Mouse (Mus musculus): ENCODE results near the gene Akip1. TPM values are rescaled to one million over a fixed set of nuclear protein-coding genes. Genes with fewer than 3 reads are reported as not detected.

The Akip1 gene
- polyA plus RNA-seq, 1 experiment from 2014 or later: 38.3 TPM

- Histone ChIP-seq H3K36me3 (peaks cover 7% of the 10 kb centered on the region), H3K27me3 (replicated peaks) (no peaks in the 10 kb centered on the region), H3K27ac (peak overlapping the region; percentile 92), H3K9me3 (no peaks in the 10 kb centered on the region), H3K4me2 (peak overlapping the region; percentile 92), H3K4me3 (replicated peaks) (peak overlapping the region; percentile 92), H3K9ac (peak overlapping the region; percentile 81), H3K4me1 (peaks cover 5% of the 10 kb centered on the region)
- WGBS: 2% methylated on average over 13 of the region's 13 CpGs
- ATAC-seq (ENCODE audit: insufficient read depth, low FRiP score, low read depth): no peak; the same call in 1 of the 2 replicates
Measured at GRCm38 (mm10) chr7:109751427-109752007, 48.0 kb downstream of the Akip1 start.

GRCm38 (mm10) chr7:109752008-109752925 is 48.8 kb downstream of the Akip1 start, which contains the start of gene Tmem9b:
Gene Tmem9b, minus strand, starts transcription at chr7:109752875.
- Histone ChIP-seq H3K36me3 (peaks cover 7% of the 10 kb centered on the region), H3K4me3 (replicated peaks) (peak within 1 kb of the TSS; percentile 92), H3K4me2 (peak within 1 kb of the TSS; percentile 92), H3K27ac (peak within 1 kb of the TSS; percentile 92), H3K9ac (peak within 1 kb of the TSS; percentile 81), H3K27me3 (replicated peaks) (no peaks in the 10 kb centered on the region), H3K4me1 (peaks cover 5% of the 10 kb centered on the region), H3K9me3 (no peaks in the 10 kb centered on the region)
- ATAC-seq (ENCODE audit: insufficient read depth, low FRiP score, low read depth): peak; percentile 86
- under 1% methylated on average over 72 of the region's 74 CpGs for WGBS

GRCm38 (mm10) chr7:109754034-109754433 is 50.5 kb downstream of the Akip1 start:
- WGBS: 87% methylated on average over 8 of the region's 8 CpGs
- H3K4me2 ChIP-seq: no peak overlapping the region

GRCm38 (mm10) chr7:109756291-109756690 is 52.8 kb downstream of the Akip1 start:
- peaks cover 5% of the 10 kb centered on the region for H3K4me1 ChIP-seq
- H3K4me3 ChIP-seq (replicated peaks): no peak overlapping the region
- H3K9ac ChIP-seq: no peak overlapping the region
- ATAC-seq (ENCODE audit: insufficient read depth, low FRiP score, low read depth): no peak
- no peak overlapping the region for H3K4me2 ChIP-seq
- no peaks in the 10 kb centered on the region for H3K9me3 ChIP-seq
- WGBS: 88% methylated on average over 3 of the region's 3 CpGs
- H3K27me3 ChIP-seq (replicated peaks): no peaks in the 10 kb centered on the region
- H3K36me3 ChIP-seq: no peaks in the 10 kb centered on the region
- no peak overlapping the region for H3K27ac ChIP-seq

More at GRCm38 (mm10) chr7:109754034-109754433, 50.5 kb downstream of the Akip1 start:
- Histone ChIP-seq H3K36me3 (peaks cover 5% of the 10 kb centered on the region), H3K9me3 (no peaks in the 10 kb centered on the region), H3K9ac (no peak overlapping the region), H3K4me1 (peaks cover 5% of the 10 kb centered on the region), H3K4me3 (replicated peaks) (no peak overlapping the region), H3K27me3 (replicated peaks) (no peaks in the 10 kb centered on the region), H3K27ac (no peak overlapping the region)
- no peak for ATAC-seq (ENCODE audit: insufficient read depth, low FRiP score, low read depth)

Other genes with a start within 250 kb of the Akip1 start
- gene Trim66, start 195.6 kb upstream of the Akip1 start, polyA plus RNA-seq (2015; fragmentation: Nextera tagmentation; extraction: Ambion mirVana): 0.03 TPM in 1 of 2 replicates, not detected in the other
- 130 and 138 TPM in 2 replicates for gene Rpl27a, start 184.5 kb upstream of the Akip1 start, polyA plus RNA-seq (2015; fragmentation: Nextera tagmentation; extraction: Ambion mirVana)
- gene St5, start 85 bp upstream of the Akip1 start, polyA plus RNA-seq (2015; fragmentation: Nextera tagmentation; extraction: Ambion mirVana): 58.7 and 71.6 TPM in 2 replicates
- 0.21 and 0.33 TPM in 2 replicates for gene BC051019, start 20.2 kb downstream of the Akip1 start, polyA plus RNA-seq (2015; fragmentation: Nextera tagmentation; extraction: Ambion mirVana)
- gene Ascl3, start 28.0 kb downstream of the Akip1 start, polyA plus RNA-seq (2015; fragmentation: Nextera tagmentation; extraction: Ambion mirVana): 0.33 TPM in 1 of 2 replicates, not detected in the other
- 64.8 and 66.2 TPM in 2 replicates for gene Tmem9b, start 49.2 kb downstream of the Akip1 start, polyA plus RNA-seq (2015; fragmentation: Nextera tagmentation; extraction: Ambion mirVana)
- 0.95 and 1.5 TPM in 2 replicates for gene Nrip3, start 78.3 kb downstream of the Akip1 start, polyA plus RNA-seq (2015; fragmentation: Nextera tagmentation; extraction: Ambion mirVana)
- 1.5 TPM in 2 replicates for gene Scube2, start 162.0 kb downstream of the Akip1 start, polyA plus RNA-seq (2015; fragmentation: Nextera tagmentation; extraction: Ambion mirVana)

All from stomach, embryonic 15.5 days (tissue).